Mouse (Mus musculus) heart, adult 9 months (tissue): ENCODE data around the gene Polr2g.

Source experiments
- DNase-seq, 2 experiments: peaks; one replicate each; pipeline ENCODE4 v3.0.0; 2022; ENCODE audit warnings: low spot score in 2 of 2

Gene Polr2g

DNA sequence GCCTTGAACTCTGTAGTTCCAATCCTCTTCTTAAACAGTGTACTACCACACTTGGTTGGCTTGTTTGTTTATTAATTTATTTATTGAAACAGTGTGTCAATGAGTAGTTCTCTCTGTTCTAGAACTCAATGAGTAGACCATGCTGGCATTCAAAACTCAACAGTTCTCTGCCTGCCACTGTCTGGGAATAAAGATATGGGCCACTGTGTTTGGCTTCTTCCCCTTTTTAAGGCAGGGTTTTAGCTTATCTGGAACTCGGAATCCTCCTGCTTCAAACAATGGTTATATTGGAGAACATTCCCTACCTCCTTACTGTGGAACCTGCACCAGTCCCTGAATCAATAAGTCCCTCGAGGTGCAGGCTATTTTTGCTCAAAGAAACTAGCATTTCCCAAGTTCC is 39.5 kb downstream of the Polr2g start:
- no peak for DNase-seq

DNA sequence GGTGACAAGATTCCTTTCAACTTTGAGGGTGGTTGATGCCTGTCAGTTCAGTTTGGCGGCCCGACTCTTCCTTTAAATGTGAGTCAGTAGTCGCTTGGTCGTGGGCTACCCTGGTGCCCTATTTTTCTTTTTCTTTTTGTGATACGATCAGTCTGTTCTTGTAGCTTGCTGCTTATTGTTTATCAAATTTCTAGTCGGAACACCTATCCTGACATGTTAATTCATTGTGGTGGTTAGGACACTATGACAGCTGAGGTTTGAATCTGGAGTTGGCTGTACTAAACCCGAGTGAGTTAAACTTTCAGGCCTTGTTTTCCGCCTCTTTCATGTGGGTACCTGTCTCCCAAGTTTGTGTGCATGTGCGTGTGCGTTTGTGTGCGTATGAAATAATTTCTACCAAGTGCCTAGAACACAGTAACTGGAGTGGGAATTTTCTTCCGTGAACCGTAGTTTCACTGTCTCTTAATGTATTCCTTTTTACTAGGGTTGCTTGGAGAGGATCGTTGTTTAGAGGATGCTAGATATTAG is 40.8 kb downstream of the Polr2g start:
- DNase-seq: no peak

DNA sequence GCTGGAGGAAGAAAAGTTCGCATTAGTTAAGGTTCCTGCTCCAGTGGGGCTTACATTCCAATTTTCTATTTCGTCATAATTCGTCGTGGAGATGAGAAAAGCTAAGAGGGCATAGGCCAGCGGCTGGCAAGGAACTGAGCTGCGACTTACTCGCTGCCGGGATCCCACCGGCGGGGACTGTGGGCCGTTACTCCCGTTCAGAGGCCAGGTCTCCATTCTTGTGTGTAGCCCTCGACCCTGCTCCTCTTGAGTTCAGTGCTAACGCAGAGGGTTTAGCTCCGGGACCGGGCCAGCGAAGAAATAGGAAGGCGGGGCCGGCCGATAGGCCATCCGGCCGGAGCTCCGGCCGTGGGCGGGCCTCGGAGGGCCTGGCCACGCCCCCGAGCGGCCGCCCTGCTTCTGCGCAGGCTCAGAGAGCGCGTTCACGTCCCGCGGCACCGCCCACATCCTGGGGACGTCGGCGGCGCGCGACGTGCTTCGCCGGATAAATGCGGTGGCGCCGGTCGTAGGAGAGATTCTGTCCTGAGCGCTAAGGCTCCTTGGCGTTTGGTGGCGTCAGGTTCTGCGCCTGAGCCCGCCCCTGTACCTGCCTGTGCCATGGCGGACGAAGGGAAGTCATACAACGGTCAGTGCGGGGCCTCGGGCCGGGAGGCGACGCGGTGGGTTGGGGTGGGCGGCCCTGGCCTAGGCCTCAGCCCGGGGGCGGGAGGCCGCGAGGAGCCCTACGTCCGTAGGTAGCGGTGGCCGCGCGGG is 41.6 kb downstream of the Polr2g start, which contains the start of gene Nxf1:
Gene Nxf1, plus strand, starts transcription at position 439 of the 753 bp plus-strand sequence.
- DNase-seq: peak; percentile 87 to 88

DNA sequence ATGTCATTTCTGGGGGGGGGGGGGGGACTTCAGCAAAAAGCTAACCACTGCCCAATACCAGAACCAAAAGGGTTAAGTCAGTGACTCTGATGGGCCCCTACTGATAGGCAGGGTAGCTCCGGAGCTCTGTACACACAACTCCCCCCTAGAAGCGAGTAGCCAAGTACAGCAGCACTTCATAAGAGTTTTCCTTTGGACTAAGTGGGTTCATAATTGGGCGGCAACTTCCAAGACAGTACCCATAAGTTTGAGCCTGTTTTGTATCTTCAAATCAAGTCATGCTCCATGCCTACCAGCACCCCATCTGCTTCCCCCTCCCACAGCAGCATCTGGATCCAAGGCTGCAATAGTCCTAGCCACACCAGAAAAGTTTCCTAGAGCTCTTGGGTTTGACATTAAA is 42.7 kb downstream of the Polr2g start:
- no peak for DNase-seq

DNA sequence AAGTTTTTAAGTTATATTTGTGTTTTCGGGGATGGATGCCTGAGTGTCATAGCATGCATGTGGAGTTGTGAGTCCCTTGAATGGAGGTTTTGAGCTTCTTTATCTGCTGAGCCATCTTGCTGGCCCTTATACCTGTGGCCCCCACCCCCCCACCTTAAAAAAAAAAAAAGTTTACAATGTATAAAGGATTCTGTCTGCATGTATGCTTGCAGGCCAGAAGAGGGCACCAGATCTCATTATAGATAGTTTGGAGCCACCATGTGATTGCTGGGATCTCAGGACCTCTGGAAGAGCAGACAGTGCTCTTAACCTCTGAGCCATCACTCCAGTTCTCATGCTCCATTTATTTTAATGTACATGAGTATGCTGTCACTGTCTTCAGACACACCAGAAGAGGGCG is 51.0 kb downstream of the Polr2g start:
- no peak for DNase-seq

DNA sequence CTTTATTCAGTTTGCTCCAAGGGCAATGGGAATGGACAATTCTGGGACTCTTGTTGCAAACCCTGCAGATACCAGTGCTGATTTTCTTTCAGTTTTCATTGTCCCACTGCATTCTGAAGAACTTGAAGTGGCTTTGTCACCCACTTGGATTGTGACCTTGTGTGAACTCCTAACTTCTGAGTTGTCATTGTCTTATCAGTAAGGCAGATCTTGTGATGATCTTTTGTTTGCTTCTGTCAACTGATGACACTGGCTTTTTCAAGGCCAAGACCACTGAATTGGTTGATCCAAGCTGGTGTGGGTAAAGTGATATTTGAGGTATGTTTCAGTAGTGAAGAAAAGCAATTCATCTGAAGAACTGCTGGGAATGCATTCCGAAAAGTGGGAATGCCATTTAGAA is 53.0 kb downstream of the Polr2g start:
- DNase-seq: no peak
